Mouse (Mus musculus): ENCODE results near the gene Stat5b. TPM values are rescaled to one million over a fixed set of nuclear protein-coding genes. Genes with fewer than 3 reads are reported as not detected.
A peak's percentile ranks its signal among the peaks of the same experiment; 100 is the strongest.

Gene Stat5b
- polyA plus RNA-seq, 1 experiment from 2014 or later, result 22.5 TPM

GRCm38 (mm10) chr11:100829691-100830090 is 20.8 kb downstream of the Stat5b start:
- no peak overlapping the region for H3K9ac ChIP-seq (replicated peaks; ENCODE audit: low read length)

GRCm38 (mm10) chr11:100828676-100829151 is 21.8 kb downstream of the Stat5b start:
- Histone ChIP-seq H3K36me3 (ENCODE audit: insufficient read depth, low read length) (no peaks in the 10 kb centered on the region), H3K4me3 (ENCODE audit: low read length) (no peak overlapping the region), H3K9ac (replicated peaks; ENCODE audit: low read length) (no peak overlapping the region), H3K4me2 (replicated peaks; ENCODE audit: low read depth, low read length) (no peak overlapping the region), H3K27me3 (ENCODE audit: insufficient read depth, low read length) (no peaks in the 10 kb centered on the region), H3K27ac (ENCODE audit: low read length) (no peak overlapping the region), H3K4me1 (ENCODE audit: insufficient read depth, low read length) (0 out of 2 replicates have a peak, but pooled peaks cover 5% of the 10 kb centered on the region), H3K9me3 (ENCODE audit: low read length) (no peaks in the 10 kb centered on the region)
- ATAC-seq (ENCODE audit: low FRiP score, low TSS enrichment), result no peak
- WGBS, result 75% methylated on average over 10 of the region's 10 CpGs

More at GRCm38 (mm10) chr11:100829691-100830090, 20.8 kb downstream of the Stat5b start:
- Histone ChIP-seq H3K27ac (ENCODE audit: low read length) (no peak overlapping the region), H3K27me3 (ENCODE audit: insufficient read depth, low read length) (no peaks in the 10 kb centered on the region), H3K4me2 (replicated peaks; ENCODE audit: low read depth, low read length) (no peak overlapping the region), H3K9me3 (ENCODE audit: low read length) (no peaks in the 10 kb centered on the region), H3K4me3 (ENCODE audit: low read length) (no peak overlapping the region), H3K36me3 (ENCODE audit: insufficient read depth, low read length) (no peaks in the 10 kb centered on the region), H3K4me1 (ENCODE audit: insufficient read depth, low read length) (0 out of 2 replicates have a peak, but pooled peaks cover 5% of the 10 kb centered on the region)
- WGBS, result 85% methylated on average over 12 of the region's 12 CpGs
- no peak for ATAC-seq (ENCODE audit: low FRiP score, low TSS enrichment)

GRCm38 (mm10) chr11:100826161-100826866 is 24.2 kb downstream of the Stat5b start:
- 79% methylated on average over 13 of the region's 13 CpGs for WGBS

GRCm38 (mm10) chr11:100825451-100825850 is 25.1 kb downstream of the Stat5b start:
- 78% methylated on average over 9 of the region's 9 CpGs for WGBS
- ATAC-seq (ENCODE audit: low FRiP score, low TSS enrichment), result no peak

More at GRCm38 (mm10) chr11:100826161-100826866, 24.2 kb downstream of the Stat5b start:
- no peaks in the 10 kb centered on the region for H3K4me1 ChIP-seq (ENCODE audit: insufficient read depth, low read length)
- H3K4me3 ChIP-seq (ENCODE audit: low read length), result no peak overlapping the region
- H3K27ac ChIP-seq (ENCODE audit: low read length), result no peak overlapping the region
- no peak overlapping the region for H3K4me2 ChIP-seq (replicated peaks; ENCODE audit: low read depth, low read length)
- no peaks in the 10 kb centered on the region for H3K9me3 ChIP-seq (ENCODE audit: low read length)
- no peak overlapping the region for H3K9ac ChIP-seq (replicated peaks; ENCODE audit: low read length)
- H3K36me3 ChIP-seq (ENCODE audit: insufficient read depth, low read length), result no peaks in the 10 kb centered on the region
- no peak for ATAC-seq (ENCODE audit: low FRiP score, low TSS enrichment)
- H3K27me3 ChIP-seq (ENCODE audit: insufficient read depth, low read length), result no peaks in the 10 kb centered on the region

GRCm38 (mm10) chr11:100824496-100824895 is 26.0 kb downstream of the Stat5b start:
- no peaks in the 10 kb centered on the region for H3K36me3 ChIP-seq (ENCODE audit: insufficient read depth, low read length)
- H3K9me3 ChIP-seq (ENCODE audit: low read length), result no peaks in the 10 kb centered on the region
- no peaks in the 10 kb centered on the region for H3K27me3 ChIP-seq (ENCODE audit: insufficient read depth, low read length)
- no peaks in the 10 kb centered on the region for H3K4me1 ChIP-seq (ENCODE audit: insufficient read depth, low read length)
- H3K9ac ChIP-seq (replicated peaks; ENCODE audit: low read length), result no peak overlapping the region
- 77% methylated on average over 7 of the region's 7 CpGs for WGBS
- H3K27ac ChIP-seq (ENCODE audit: low read length), result no peak overlapping the region
- H3K4me2 ChIP-seq (replicated peaks; ENCODE audit: low read depth, low read length), result no peak overlapping the region
- no peak overlapping the region for H3K4me3 ChIP-seq (ENCODE audit: low read length)
- ATAC-seq (ENCODE audit: low FRiP score, low TSS enrichment), result no peak

More at GRCm38 (mm10) chr11:100825451-100825850, 25.1 kb downstream of the Stat5b start:
- Histone ChIP-seq H3K9ac (replicated peaks; ENCODE audit: low read length) (no peak overlapping the region), H3K4me1 (ENCODE audit: insufficient read depth, low read length) (no peaks in the 10 kb centered on the region), H3K36me3 (ENCODE audit: insufficient read depth, low read length) (no peaks in the 10 kb centered on the region), H3K4me3 (ENCODE audit: low read length) (no peak overlapping the region), H3K4me2 (replicated peaks; ENCODE audit: low read depth, low read length) (no peak overlapping the region), H3K27me3 (ENCODE audit: insufficient read depth, low read length) (no peaks in the 10 kb centered on the region), H3K27ac (ENCODE audit: low read length) (no peak overlapping the region), H3K9me3 (ENCODE audit: low read length) (no peaks in the 10 kb centered on the region)

GRCm38 (mm10) chr11:100823543-100824313 is 26.8 kb downstream of the Stat5b start:
- Histone ChIP-seq H3K36me3 (ENCODE audit: insufficient read depth, low read length) (no peaks in the 10 kb centered on the region), H3K9me3 (ENCODE audit: low read length) (no peaks in the 10 kb centered on the region), H3K9ac (replicated peaks; ENCODE audit: low read length) (no peak overlapping the region), H3K4me1 (ENCODE audit: insufficient read depth, low read length) (no peaks in the 10 kb centered on the region), H3K4me3 (ENCODE audit: low read length) (no peak overlapping the region), H3K27ac (ENCODE audit: low read length) (no peak overlapping the region), H3K27me3 (ENCODE audit: insufficient read depth, low read length) (no peaks in the 10 kb centered on the region), H3K4me2 (replicated peaks; ENCODE audit: low read depth, low read length) (no peak overlapping the region)
- 75% methylated on average over 8 of the region's 8 CpGs for WGBS
- ATAC-seq (ENCODE audit: low FRiP score, low TSS enrichment), result no peak

- no peaks in the 10 kb centered on the region for H3K27me3 ChIP-seq (ENCODE audit: insufficient read depth, low read length)
- no peak for ATAC-seq (ENCODE audit: low FRiP score, low TSS enrichment)
- peak overlapping the region; percentile 21; the same call in 1 of the 2 replicates for H3K27ac ChIP-seq (ENCODE audit: low read length)
- WGBS, result 48% methylated on average over 12 of the region's 12 CpGs
- H3K4me3 ChIP-seq (ENCODE audit: low read length), result no peak overlapping the region; the same call in 1 of the 2 replicates
- H3K9me3 ChIP-seq (ENCODE audit: low read length), result no peaks in the 10 kb centered on the region
- peak overlapping the region; percentile 26; the same call in 1 of the 2 replicates for H3K4me2 ChIP-seq (replicated peaks; ENCODE audit: low read depth, low read length)
- no peak overlapping the region for H3K9ac ChIP-seq (replicated peaks; ENCODE audit: low read length)
- no peaks in the 10 kb centered on the region for H3K36me3 ChIP-seq (ENCODE audit: insufficient read depth, low read length)
- peaks cover 2% of the 10 kb centered on the region; the same call in 1 of the 2 replicates for H3K4me1 ChIP-seq (ENCODE audit: insufficient read depth, low read length)
These were observed 28.2 kb downstream of the Stat5b start for GRCm38 (mm10) chr11:100822365-100822764.

- 81% methylated on average over 13 of the region's 13 CpGs for WGBS
- Histone ChIP-seq H3K9me3 (ENCODE audit: low read length) (no peaks in the 10 kb centered on the region), H3K27me3 (ENCODE audit: insufficient read depth, low read length) (no peaks in the 10 kb centered on the region), H3K4me2 (replicated peaks; ENCODE audit: low read depth, low read length) (no peak overlapping the region), H3K4me1 (ENCODE audit: insufficient read depth, low read length) (peaks cover 4% of the 10 kb centered on the region; the same call in 1 of the 2 replicates), H3K4me3 (ENCODE audit: low read length) (no peak overlapping the region), H3K27ac (ENCODE audit: low read length) (no peak overlapping the region), H3K9ac (replicated peaks; ENCODE audit: low read length) (no peak overlapping the region), H3K36me3 (ENCODE audit: insufficient read depth, low read length) (no peaks in the 10 kb centered on the region)
- no peak for ATAC-seq (ENCODE audit: low FRiP score, low TSS enrichment)
These were observed 28.8 kb downstream of the Stat5b start for GRCm38 (mm10) chr11:100821605-100822220.

GRCm38 (mm10) chr11:100820047-100820446 is 30.5 kb downstream of the Stat5b start:
- H3K4me2 ChIP-seq (replicated peaks; ENCODE audit: low read depth, low read length), result no peak overlapping the region
- no peak overlapping the region for H3K27ac ChIP-seq (ENCODE audit: low read length)
- H3K9ac ChIP-seq (replicated peaks; ENCODE audit: low read length), result no peak overlapping the region
- WGBS, result 89% methylated on average over 8 of the region's 8 CpGs
- H3K27me3 ChIP-seq (ENCODE audit: insufficient read depth, low read length), result no peaks in the 10 kb centered on the region
- no peaks in the 10 kb centered on the region for H3K36me3 ChIP-seq (ENCODE audit: insufficient read depth, low read length)
- H3K9me3 ChIP-seq (ENCODE audit: low read length), result no peaks in the 10 kb centered on the region
- no peak for ATAC-seq (ENCODE audit: low FRiP score, low TSS enrichment)
- H3K4me3 ChIP-seq (ENCODE audit: low read length), result no peak overlapping the region
- peaks cover 4% of the 10 kb centered on the region; the same call in 1 of the 2 replicates for H3K4me1 ChIP-seq (ENCODE audit: insufficient read depth, low read length)
